Comparison of ENCODE assay signal across 8 mouse cellular contexts in the genomic region with DNA sequence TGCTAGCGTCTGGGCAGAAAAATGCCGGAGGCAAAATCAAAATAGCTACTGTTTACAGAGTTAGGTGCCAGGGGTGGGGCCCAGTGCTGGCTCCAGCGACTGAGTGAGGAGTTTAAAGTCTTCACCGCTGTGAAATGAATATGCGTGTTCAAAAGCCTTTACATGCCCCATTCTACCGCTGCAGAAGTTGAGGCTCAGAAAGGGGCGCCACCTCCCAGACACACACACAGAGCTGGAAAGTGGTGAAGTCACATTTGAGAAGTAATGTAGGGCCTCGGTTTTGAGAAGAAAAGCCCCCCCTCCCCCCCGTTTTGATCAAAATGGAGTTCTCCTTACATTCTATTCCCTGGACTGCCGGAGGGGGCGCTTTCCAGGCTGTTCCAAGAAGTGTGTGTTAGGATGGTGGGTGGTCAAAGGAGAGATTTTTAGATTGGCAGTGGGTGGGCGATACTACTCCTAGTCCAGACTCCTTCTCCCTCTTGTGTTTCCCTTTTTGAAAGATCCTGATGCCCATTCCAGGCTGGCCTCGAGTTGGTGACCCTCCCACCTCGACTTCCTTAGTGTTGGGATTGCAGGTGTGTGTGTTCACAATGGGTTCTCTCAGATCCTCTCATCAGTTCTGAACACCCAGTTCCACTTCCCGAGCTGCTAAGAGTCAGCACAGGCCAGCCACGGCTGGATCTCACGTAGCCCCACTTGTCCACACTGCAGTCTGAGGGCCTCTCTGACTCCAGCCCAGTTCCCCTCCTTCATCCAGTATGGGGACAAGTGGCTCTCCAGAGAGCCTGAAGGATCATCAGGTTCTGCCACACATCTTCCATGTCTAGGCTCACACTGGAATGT.
DNase-seq lines count a peak whose midpoint lies in the region; ATAC-seq lines count a peak whose summit lies in the region.

No protein-coding gene starts in this region.

- peaks cover 3% of the 10 kb centered on the region; the same call in 1 of the 2 replicates for H3K9me3 ChIP-seq in heart, embryonic 12.5 days (replicated peaks)
- peaks cover 7% of the 10 kb centered on the region for H3K9me3 ChIP-seq in embryonic facial prominence, embryonic 10.5 days
- no peaks in the 10 kb centered on the region for H3K9me3 ChIP-seq in midbrain, embryonic 13.5 days

- peak overlapping the region; percentile 12; the same call in 1 of the 2 replicates for H3K4me3 ChIP-seq in heart, embryonic 12.5 days
- peak overlapping the region; percentile 36 for H3K4me3 ChIP-seq in embryonic facial prominence, embryonic 10.5 days
- no peak overlapping the region for H3K4me3 ChIP-seq in midbrain, embryonic 13.5 days (replicated peaks)

- no peak overlapping the region for H3K27ac ChIP-seq in heart, embryonic 12.5 days (ENCODE audit: poor library complexity, severe bottlenecking)
- peak overlapping the region; percentile 65 for H3K27ac ChIP-seq in embryonic facial prominence, embryonic 10.5 days (replicated peaks)
- peak overlapping the region; percentile 10; the same call in 1 of the 2 replicates for H3K27ac ChIP-seq in midbrain, embryonic 13.5 days

- intact Hi-C loops in heart, postnatal 36 days (cut with DNase I): loop anchor here (5.0 kb wide), 1 partner anchor 170 kb away; no protein-coding TSS in a partner anchor

- peaks cover 77% of the 10 kb centered on the region for H3K27me3 ChIP-seq in heart, embryonic 12.5 days (replicated peaks)
- H3K27me3 ChIP-seq in embryonic facial prominence, embryonic 10.5 days (replicated peaks; ENCODE audit: low read depth, poor library complexity, severe bottlenecking): peaks cover 94% of the 10 kb centered on the region
- H3K27me3 ChIP-seq in midbrain, embryonic 13.5 days: peaks cover 25% of the 10 kb centered on the region

- no peak for ATAC-seq in heart, embryonic 12.5 days (ENCODE audit: insufficient number of reproducible peaks, low FRiP score)
- no peak for ATAC-seq in midbrain, embryonic 13.5 days

- H3K36me3 ChIP-seq in heart, embryonic 12.5 days: no peaks in the 10 kb centered on the region
- H3K36me3 ChIP-seq in embryonic facial prominence, embryonic 10.5 days (replicated peaks): no peaks in the 10 kb centered on the region
- H3K36me3 ChIP-seq in midbrain, embryonic 13.5 days: no peaks in the 10 kb centered on the region

- peak overlapping the region; percentile 57 for H3K4me2 ChIP-seq in heart, embryonic 12.5 days
- H3K4me2 ChIP-seq in midbrain, embryonic 13.5 days (replicated peaks): peak overlapping the region; percentile 33

- no peak for DNase-seq in heart, postnatal 36 days
- DNase-seq in embryonic facial prominence, embryonic 10.5 days (ENCODE audit: low spot score): peak; percentile 56
- peak; percentile 24 to 35 for DNase-seq in kidney, postnatal 36 days
- DNase-seq in testis, postnatal 10 days (ENCODE audit: low spot score): no peak
- no peak for DNase-seq in layer of hippocampus, adult 11-12 months (ENCODE audit: low spot score)
- DNase-seq in frontal cortex, postnatal 25 days (ENCODE audit: low spot score in 2 of 2): no peak

- H3K4me1 ChIP-seq in heart, embryonic 12.5 days (replicated peaks): peaks cover 35% of the 10 kb centered on the region
- H3K4me1 ChIP-seq in embryonic facial prominence, embryonic 10.5 days: peaks cover 66% of the 10 kb centered on the region
- H3K4me1 ChIP-seq in midbrain, embryonic 13.5 days (replicated peaks): peaks cover 75% of the 10 kb centered on the region

- 22% methylated on average over 17 of the region's 17 CpGs for WGBS in heart, embryonic 12.5 days
- 18% methylated on average over 17 of the region's 17 CpGs for WGBS in embryonic facial prominence, embryonic 10.5 days
- WGBS in midbrain, embryonic 13.5 days: 21% methylated on average over 15 of the region's 17 CpGs

- H3K9ac ChIP-seq in heart, embryonic 12.5 days: no peak overlapping the region
- no peak overlapping the region for H3K9ac ChIP-seq in midbrain, embryonic 13.5 days (replicated peaks)

Comparison
In these comparisons a context has a peak if more than half of its experiments do, and no peak if none do; other contexts are left out.
1. DNase-seq: peak in embryonic facial prominence, embryonic 10.5 days (single experiment) and kidney, postnatal 36 days (2 of 2); none in heart, postnatal 36 days (0 of 2), testis, postnatal 10 days (single experiment), layer of hippocampus, adult 11-12 months (single experiment) and frontal cortex, postnatal 25 days (0 of 2).